Mouse (Mus musculus) ES-E14 (cell line): ENCODE data around the gene Syndig1.

Source experiments
- CHD2 ChIP-seq: IDR thresholded peaks from 2 replicates; pipeline ENCODE4 v1.6.1; 2014; ENCODE audit warnings: mild to moderate bottlenecking, low read depth, low read length, inconsistent platforms
- HCFC1 ChIP-seq: IDR thresholded peaks from 2 replicates; pipeline ENCODE4 v1.6.1; 2012; ENCODE audit warnings: low read length, inconsistent platforms, borderline replicate concordance; ENCODE audit not compliant: insufficient read depth
- MAFK ChIP-seq: IDR thresholded peaks from 2 replicates; pipeline ENCODE4 v1.6.1; 2014; ENCODE audit warnings: mild to moderate bottlenecking, low read depth, low read length, inconsistent platforms; ENCODE audit not compliant: insufficient read depth

DNA sequence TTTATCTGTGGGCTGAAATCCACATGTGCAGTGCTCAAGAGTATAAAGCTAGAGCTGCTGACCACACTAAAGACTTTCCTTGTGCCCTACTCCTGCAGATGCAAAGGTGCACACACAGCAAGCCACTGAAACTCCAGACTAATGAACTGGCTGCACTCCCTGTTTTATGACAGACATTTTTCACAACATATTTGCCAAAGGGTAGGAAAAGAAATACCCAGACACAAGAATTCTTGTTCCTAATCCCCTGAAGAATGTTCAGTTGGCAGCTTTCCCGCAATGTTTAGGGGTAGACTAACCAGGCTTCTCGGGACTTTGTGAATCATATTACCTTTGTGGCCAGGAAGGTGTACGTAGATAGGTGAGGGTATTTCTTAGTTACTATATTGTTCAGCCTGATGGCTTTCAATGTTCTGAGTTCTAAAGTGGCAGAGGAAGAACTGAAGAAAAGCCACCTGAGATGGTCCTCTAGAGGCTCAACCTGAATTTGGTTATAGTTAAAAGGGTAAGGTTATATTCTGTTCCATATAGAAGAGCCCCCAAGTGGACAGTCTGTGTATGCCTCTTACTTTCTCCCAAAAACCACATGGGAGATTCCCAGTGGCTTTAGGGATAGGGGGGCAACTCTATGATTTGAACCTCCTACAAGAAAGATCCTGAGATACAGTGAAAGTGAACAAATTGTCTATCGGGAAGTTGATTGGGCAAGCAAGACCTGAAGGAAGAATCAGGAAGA, 169.5 kb downstream of the Syndig1 start:
- no peak for TF ChIP-seq CHD2
- TF ChIP-seq HCFC1, result no peak
- TF ChIP-seq MAFK, result no peak
